Mouse (Mus musculus): ENCODE data around the gene Ssbp3. TPM values are rescaled to one million over a fixed set of nuclear protein-coding genes. Genes with fewer than 3 reads are reported as not detected.
A peak's percentile ranks its signal among the peaks of the same experiment; 100 is the strongest.

Ssbp3 gene
- polyA plus RNA-seq, 1 experiment from 2014 or later, result 175 TPM

DNA sequence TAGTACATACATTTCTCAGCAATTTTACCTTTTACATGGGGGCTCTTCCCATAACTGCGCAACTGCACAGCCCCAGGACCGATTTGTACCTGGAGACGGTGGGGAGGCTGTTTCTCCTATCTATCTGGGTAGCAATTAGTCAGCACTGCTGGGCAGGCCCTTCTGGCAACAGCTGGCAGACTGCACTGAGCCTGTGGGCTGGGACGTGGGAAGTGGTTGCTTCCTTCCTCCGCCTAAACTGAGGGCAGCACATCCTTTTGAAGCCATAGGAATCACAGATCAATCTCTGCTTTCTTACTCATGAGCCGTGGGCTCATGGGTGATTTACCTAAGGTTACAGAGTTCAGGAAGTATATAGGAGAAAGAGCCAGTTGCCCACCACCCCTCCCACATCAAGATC, 148.3 kb downstream of the Ssbp3 start:
- Histone ChIP-seq H3K4me2 (no peak overlapping the region), H3K4me1 (no peaks in the 10 kb centered on the region), H3K36me3 (replicated peaks) (peaks cover 21% of the 10 kb centered on the region), H3K27me3 (replicated peaks) (no peaks in the 10 kb centered on the region), H3K9ac (no peak overlapping the region), H3K27ac (no peak overlapping the region), H3K9me3 (no peaks in the 10 kb centered on the region), H3K4me3 (no peak overlapping the region)
- no peak for ATAC-seq (replicated peaks)
- WGBS, result 88% methylated on average over 6 of the region's 6 CpGs

DNA sequence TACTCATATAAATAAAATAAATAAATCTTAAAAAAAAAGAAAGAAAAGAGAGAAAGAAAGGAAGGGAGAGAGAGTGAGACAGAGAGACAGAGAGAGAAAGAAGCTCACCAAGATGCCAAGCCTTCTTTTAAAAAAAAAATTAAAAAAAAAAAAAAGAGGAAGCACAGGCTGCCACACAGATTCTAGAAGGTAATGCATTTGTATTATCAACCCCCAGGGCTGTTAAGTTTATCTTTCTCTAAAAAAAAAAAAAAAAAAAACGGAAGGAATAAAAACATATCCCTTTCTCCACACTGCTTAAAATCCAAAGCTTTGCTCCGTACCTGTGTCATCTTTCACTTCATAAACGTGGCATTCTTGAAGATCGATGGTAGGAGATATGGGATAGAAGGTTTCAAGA, 151.1 kb downstream of the Ssbp3 start:
- peaks cover 21% of the 10 kb centered on the region for H3K36me3 ChIP-seq (replicated peaks)
- WGBS, result 91% methylated on average over 4 of the region's 4 CpGs
- no peak overlapping the region for H3K4me2 ChIP-seq
- no peak overlapping the region for H3K27ac ChIP-seq
- H3K9ac ChIP-seq, result no peak overlapping the region
- H3K27me3 ChIP-seq (replicated peaks), result no peaks in the 10 kb centered on the region
- no peaks in the 10 kb centered on the region for H3K9me3 ChIP-seq
- peaks cover 10% of the 10 kb centered on the region for H3K4me1 ChIP-seq
- H3K4me3 ChIP-seq, result no peak overlapping the region
- ATAC-seq (replicated peaks), result no peak

- no peak for ATAC-seq (replicated peaks)
- Histone ChIP-seq H3K9ac (no peak overlapping the region), H3K9me3 (no peaks in the 10 kb centered on the region), H3K27me3 (replicated peaks) (no peaks in the 10 kb centered on the region), H3K4me3 (no peak overlapping the region), H3K27ac (no peak overlapping the region), H3K36me3 (replicated peaks) (peaks cover 14% of the 10 kb centered on the region), H3K4me2 (no peak overlapping the region), H3K4me1 (peaks cover 19% of the 10 kb centered on the region)
- WGBS, result 92% methylated on average over 3 of the region's 3 CpGs
Observed at GRCm38 (mm10) chr4:107063214-107063613, 152.7 kb downstream of the Ssbp3 start.

- peaks cover 11% of the 10 kb centered on the region; the same call in 1 of the 2 replicates for H3K36me3 ChIP-seq (replicated peaks)
- no peak overlapping the region for H3K9ac ChIP-seq
- 91% methylated on average over 5 of the region's 5 CpGs for WGBS
- H3K27ac ChIP-seq, result no peak overlapping the region
- H3K4me1 ChIP-seq, result peaks cover 19% of the 10 kb centered on the region
- no peaks in the 10 kb centered on the region for H3K9me3 ChIP-seq
- H3K4me2 ChIP-seq, result no peak overlapping the region
- no peaks in the 10 kb centered on the region for H3K27me3 ChIP-seq (replicated peaks)
- H3K4me3 ChIP-seq, result no peak overlapping the region
- no peak for ATAC-seq (replicated peaks)
Observed at GRCm38 (mm10) chr4:107064394-107065098, 154.0 kb downstream of the Ssbp3 start.

GRCm38 (mm10) chr4:107066252-107067124, 156.0 kb downstream of the Ssbp3 start, which contains the start of the genes Mrpl37 and Cyb5rl:
TSS of gene Mrpl37 (minus strand) at chr4:107066868.
TSS of gene Cyb5rl (plus strand) at chr4:107066988.
- H3K4me3 ChIP-seq, result peak within 1 kb of the TSS; percentile 78
- WGBS, result under 1% methylated on average over 60 of the region's 60 CpGs
- ATAC-seq (replicated peaks), result peak; percentile 99
- peak within 1 kb of the TSS; percentile 91 for H3K4me2 ChIP-seq
- H3K4me1 ChIP-seq, result peaks cover 19% of the 10 kb centered on the region
- H3K36me3 ChIP-seq (replicated peaks), result no peaks in the 10 kb centered on the region
- H3K9ac ChIP-seq, result peak within 1 kb of the TSS; percentile 69
- H3K27me3 ChIP-seq (replicated peaks), result no peaks in the 10 kb centered on the region
- H3K9me3 ChIP-seq, result no peaks in the 10 kb centered on the region
- peak within 1 kb of the TSS; percentile 72 for H3K27ac ChIP-seq

- Histone ChIP-seq H3K36me3 (replicated peaks) (no peaks in the 10 kb centered on the region), H3K27ac (no peak overlapping the region), H3K27me3 (replicated peaks) (no peaks in the 10 kb centered on the region), H3K4me3 (peak overlapping the region; percentile 78), H3K9ac (peak overlapping the region; percentile 40), H3K9me3 (no peaks in the 10 kb centered on the region), H3K4me2 (peak overlapping the region; percentile 91), H3K4me1 (peaks cover 19% of the 10 kb centered on the region)
- ATAC-seq (replicated peaks), result peak; percentile 48
- 2% methylated on average over 33 of the region's 33 CpGs for WGBS
Observed at GRCm38 (mm10) chr4:107067151-107067840, 156.8 kb downstream of the Ssbp3 start.

GRCm38 (mm10) chr4:107072343-107072742, 161.8 kb downstream of the Ssbp3 start:
- H3K9me3 ChIP-seq, result no peaks in the 10 kb centered on the region
- H3K4me3 ChIP-seq, result no peak overlapping the region
- H3K36me3 ChIP-seq (replicated peaks), result no peaks in the 10 kb centered on the region
- H3K27me3 ChIP-seq (replicated peaks), result no peaks in the 10 kb centered on the region
- no peak for ATAC-seq (replicated peaks)
- WGBS, result 75% methylated on average over 9 of the region's 9 CpGs
- H3K9ac ChIP-seq, result no peak overlapping the region
- peaks cover 13% of the 10 kb centered on the region for H3K4me1 ChIP-seq
- H3K27ac ChIP-seq, result no peak overlapping the region
- H3K4me2 ChIP-seq, result no peak overlapping the region

DNA sequence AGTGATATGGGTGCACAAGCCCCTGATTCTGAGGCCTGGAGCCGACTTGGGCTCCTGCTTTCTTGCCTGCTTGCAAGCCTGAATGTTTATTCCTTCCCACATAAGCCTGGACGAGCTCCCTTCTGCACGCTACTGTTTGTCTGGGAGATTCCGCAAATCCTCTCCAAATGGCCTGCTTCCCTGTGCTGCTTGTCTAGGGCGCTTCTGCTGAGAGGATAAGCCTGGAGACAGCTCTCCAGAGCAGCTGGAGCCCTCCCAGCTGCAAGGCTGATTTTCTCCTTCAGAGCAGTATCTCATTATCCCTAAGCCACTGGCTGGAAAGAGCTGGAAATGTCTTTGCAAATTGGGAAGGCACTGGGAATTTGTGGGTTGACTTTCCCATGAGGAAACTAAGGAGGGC, 165.0 kb downstream of the Ssbp3 start:
- no peaks in the 10 kb centered on the region for H3K27me3 ChIP-seq (replicated peaks)
- no peak overlapping the region for H3K4me3 ChIP-seq
- no peaks in the 10 kb centered on the region for H3K9me3 ChIP-seq
- H3K9ac ChIP-seq, result no peak overlapping the region
- 0 out of 2 replicates have a peak, but pooled peaks have one; percentile 48 for ATAC-seq (replicated peaks)
- H3K4me1 ChIP-seq, result peaks cover 7% of the 10 kb centered on the region; the same call in 1 of the 2 replicates
- no peak overlapping the region for H3K4me2 ChIP-seq
- H3K36me3 ChIP-seq (replicated peaks), result no peaks in the 10 kb centered on the region
- 35% methylated on average over 5 of the region's 5 CpGs for WGBS
- H3K27ac ChIP-seq, result peak overlapping the region; percentile 57

GRCm38 (mm10) chr4:107078894-107079293, 168.4 kb downstream of the Ssbp3 start:
- Histone ChIP-seq H3K27me3 (replicated peaks) (no peaks in the 10 kb centered on the region), H3K4me2 (no peak overlapping the region), H3K27ac (no peak overlapping the region), H3K9ac (no peak overlapping the region), H3K9me3 (no peaks in the 10 kb centered on the region), H3K4me1 (peaks cover 11% of the 10 kb centered on the region), H3K4me3 (no peak overlapping the region), H3K36me3 (replicated peaks) (no peaks in the 10 kb centered on the region)
- no peak for ATAC-seq (replicated peaks)
- 86% methylated on average over 4 of the region's 4 CpGs for WGBS

DNA sequence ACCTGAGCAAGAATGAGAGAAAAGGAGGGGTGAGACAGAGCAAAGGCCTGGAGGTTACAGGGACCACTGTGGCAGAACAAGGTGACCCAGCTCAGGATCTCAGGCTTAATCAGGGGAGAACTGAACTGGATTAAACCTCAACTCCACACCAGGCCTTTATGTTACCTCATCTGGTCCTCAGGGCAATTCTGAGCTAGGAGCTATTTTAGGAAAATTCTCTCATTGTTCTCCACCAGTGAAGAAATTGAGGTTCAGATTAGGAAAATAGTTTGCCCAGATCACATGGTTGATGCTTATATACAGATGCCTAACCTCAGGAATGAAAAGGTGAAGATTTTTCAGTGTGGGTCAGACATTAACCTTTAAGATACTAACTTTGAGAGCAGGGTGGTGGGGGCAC, 169.2 kb downstream of the Ssbp3 start:
- no peaks in the 10 kb centered on the region for H3K27me3 ChIP-seq (replicated peaks)
- H3K27ac ChIP-seq, result no peak overlapping the region
- H3K4me2 ChIP-seq, result no peak overlapping the region
- H3K4me3 ChIP-seq, result no peak overlapping the region
- H3K9me3 ChIP-seq, result no peaks in the 10 kb centered on the region
- no peak for ATAC-seq (replicated peaks)
- no peak overlapping the region for H3K9ac ChIP-seq
- H3K4me1 ChIP-seq, result peaks cover 19% of the 10 kb centered on the region
- H3K36me3 ChIP-seq (replicated peaks), result no peaks in the 10 kb centered on the region

DNA sequence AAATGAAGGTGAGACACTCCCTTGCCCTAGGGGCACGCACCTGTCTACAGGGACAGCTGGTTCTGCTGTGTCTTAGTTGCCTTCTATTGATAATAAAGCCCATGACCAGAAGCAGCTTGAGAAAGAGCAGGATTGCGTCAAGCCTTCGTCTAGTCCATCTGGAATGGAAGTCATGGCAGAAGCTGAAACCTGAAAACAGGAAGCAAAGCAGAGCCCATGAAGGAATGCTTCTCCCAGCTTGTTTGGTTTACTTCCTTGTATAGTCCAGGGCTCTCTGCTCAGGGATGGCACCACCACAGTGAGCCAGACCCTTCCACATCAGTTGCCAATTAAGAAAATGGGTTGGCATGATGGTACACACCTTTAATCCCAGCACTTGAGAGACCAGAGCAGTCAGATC, 171.7 kb downstream of the Ssbp3 start:
- no peaks in the 10 kb centered on the region for H3K36me3 ChIP-seq (replicated peaks)
- no peak overlapping the region for H3K4me3 ChIP-seq
- WGBS, result 95% methylated on average over 3 of the region's 3 CpGs
- no peak for ATAC-seq (replicated peaks)
- no peaks in the 10 kb centered on the region for H3K27me3 ChIP-seq (replicated peaks)
- no peaks in the 10 kb centered on the region for H3K9me3 ChIP-seq
- H3K4me1 ChIP-seq, result peaks cover 25% of the 10 kb centered on the region
- no peak overlapping the region for H3K27ac ChIP-seq
- no peak overlapping the region for H3K9ac ChIP-seq
- no peak overlapping the region for H3K4me2 ChIP-seq

GRCm38 (mm10) chr4:107083126-107083525, 172.6 kb downstream of the Ssbp3 start:
- H3K36me3 ChIP-seq (replicated peaks), result no peaks in the 10 kb centered on the region
- H3K4me1 ChIP-seq, result peaks cover 25% of the 10 kb centered on the region
- H3K4me2 ChIP-seq, result no peak overlapping the region
- no peak overlapping the region for H3K27ac ChIP-seq
- no peak for ATAC-seq (replicated peaks)
- no peaks in the 10 kb centered on the region for H3K9me3 ChIP-seq
- no peak overlapping the region for H3K4me3 ChIP-seq
- no peaks in the 10 kb centered on the region for H3K27me3 ChIP-seq (replicated peaks)
- no peak overlapping the region for H3K9ac ChIP-seq
- 85% methylated on average over 4 of the region's 4 CpGs for WGBS

All from midbrain, embryonic 15.5 days (tissue).